Mouse (Mus musculus) B cell, adult 2 months (primary cell): ENCODE measurements at regions not wholly inside any gene's neighbourhood (a gene's known extent, or its start where the extent isn't known, plus 50 kb on each side); places are given as distances from the start of the nearest gene placed in this dataset.

Source experiments
- DNase-seq, 2 experiments: peaks; one replicate each; pipeline ENCODE4 v3.0.0; 2022

GRCm38 (mm10) chr17:83985916-83986578 is 138.3 kb upstream of the Haao start:
- peak; percentile 43 to 47 for DNase-seq

GRCm38 (mm10) chr17:83985333-83985790 is 137.6 kb upstream of the Haao start:
- DNase-seq, result peak; percentile 58 to 61

- DNase-seq, result no peak
Observed at GRCm38 (mm10) chr17:83983837-83984388, 136.2 kb upstream of the Haao start.

GRCm38 (mm10) chr17:83983070-83983836 is 135.5 kb upstream of the Haao start:
- DNase-seq, result no peak

- DNase-seq, result no peak
Observed at GRCm38 (mm10) chr17:83982700-83983069, 134.9 kb upstream of the Haao start.

GRCm38 (mm10) chr17:83978858-83979470 is 131.2 kb upstream of the Haao start:
- DNase-seq, result no peak

GRCm38 (mm10) chr17:83977725-83978124 is 130.0 kb upstream of the Haao start:
- DNase-seq, result no peak

GRCm38 (mm10) chr17:83975813-83976212 is 128.1 kb upstream of the Haao start:
- no peak for DNase-seq

GRCm38 (mm10) chr17:83973461-83974350 is 125.9 kb upstream of the Haao start:
- peak; percentile 78 to 80 for DNase-seq

GRCm38 (mm10) chr17:83972874-83973273 is 125.1 kb upstream of the Haao start:
- DNase-seq, result no peak

GRCm38 (mm10) chr17:83972470-83972869 is 124.7 kb upstream of the Haao start:
- DNase-seq, result no peak

GRCm38 (mm10) chr17:83972026-83972425 is 124.3 kb upstream of the Haao start:
- no peak for DNase-seq

- DNase-seq, result no peak
Observed at GRCm38 (mm10) chr17:83969407-83969826, 121.7 kb upstream of the Haao start.

- peak; percentile 22 to 31 for DNase-seq
Observed at GRCm38 (mm10) chr17:83968124-83968523, 120.4 kb upstream of the Haao start.

GRCm38 (mm10) chr17:83967007-83967406 is 119.2 kb upstream of the Haao start:
- DNase-seq, result no peak

GRCm38 (mm10) chr17:83964454-83965211 is 116.9 kb upstream of the Haao start:
- no peak for DNase-seq

- DNase-seq, result no peak
Observed at GRCm38 (mm10) chr17:83963561-83963960, 115.8 kb upstream of the Haao start.

- DNase-seq, result no peak
Observed at GRCm38 (mm10) chr17:83962841-83963240, 115.1 kb upstream of the Haao start.

- no peak for DNase-seq
Observed at GRCm38 (mm10) chr17:83962126-83962525, 114.4 kb upstream of the Haao start.

- no peak for DNase-seq
Observed at GRCm38 (mm10) chr17:83960821-83961220, 113.1 kb upstream of the Haao start.

- no peak for DNase-seq
Observed at GRCm38 (mm10) chr17:83960158-83960557, 112.4 kb upstream of the Haao start.
